In genomic region chr11:88424034-88424767, GRCm38 (mm10) we compare ENCODE assay signal across 12 mouse cellular contexts.
A peak's percentile ranks its signal among the peaks of the same experiment; 100 is the strongest.
DNase-seq lines count a peak whose midpoint lies in the region; ATAC-seq and TF ChIP-seq lines count a peak whose summit lies in the region.
"Had no signal": no experiment of that assay in that cellular context is flagged by ENCODE, and none has a peak within 500 bp of the region (broad histone marks: within the 10 kb centered on the region; RNA-seq: fewer than 3 reads in every experiment).

No protein-coding gene starts in this region.

- no peak overlapping the region for H3K9ac ChIP-seq in forebrain, postnatal 0 days
- H3K9ac ChIP-seq in limb, embryonic 13.5 days = no peak overlapping the region
- peak overlapping the region; percentile 53 for H3K9ac ChIP-seq in hindbrain, embryonic 13.5 days
- peak overlapping the region; percentile 47; the same call in 1 of the 2 replicates for H3K9ac ChIP-seq in neural tube, embryonic 13.5 days
- H3K9ac ChIP-seq: intestine, embryonic 15.5 days had no signal

- TF ChIP-seq CTCF in forebrain, postnatal 0 days (IDR thresholded peaks at IDR 0.05; ENCODE audit: low read depth) = no peak

- H3K4me3 ChIP-seq in forebrain, embryonic 10.5 days = no peak overlapping the region
- no peak overlapping the region for H3K4me3 ChIP-seq in forebrain, postnatal 0 days (ENCODE audit: low read depth, low read length)
- no peak overlapping the region for H3K4me3 ChIP-seq in limb, embryonic 13.5 days
- no peak overlapping the region for H3K4me3 ChIP-seq in limb, embryonic 10.5 days
- no peak overlapping the region for H3K4me3 ChIP-seq in hindbrain, embryonic 13.5 days
- no peak overlapping the region for H3K4me3 ChIP-seq in neural tube, embryonic 13.5 days
- H3K4me3 ChIP-seq: erythroblast, embryonic 14.5 days; intestine, embryonic 15.5 days had no signal

- 77% methylated on average over 20 of the region's 20 CpGs for WGBS in forebrain, embryonic 10.5 days
- WGBS in forebrain, postnatal 0 days = 24% methylated on average over 20 of the region's 20 CpGs
- 49% methylated on average over 20 of the region's 20 CpGs for WGBS in limb, embryonic 13.5 days
- WGBS in limb, embryonic 10.5 days = 66% methylated on average over 20 of the region's 20 CpGs
- 27% methylated on average over 20 of the region's 20 CpGs for whole genome bisulfite sequencing in hindbrain, embryonic 13.5 days
- WGBS in neural tube, embryonic 13.5 days = 25% methylated on average over 20 of the region's 20 CpGs

- intact Hi-C loops in gastrocnemius, postnatal 14 days (cut with DNase I; ENCODE audit: low total_unique reads) = no loop called here

- ATAC-seq in forebrain, postnatal 0 days = no peak; the same call in 1 of the 2 replicates
- ATAC-seq in limb, embryonic 13.5 days (ENCODE audit: low FRiP score, low read depth) = no peak
- no peak for ATAC-seq in hindbrain, embryonic 13.5 days (ENCODE audit: low FRiP score)
- ATAC-seq in neural tube, embryonic 13.5 days (ENCODE audit: low read depth) = peak; percentile 45; the same call in 1 of the 2 replicates
- ATAC-seq: intestine, embryonic 15.5 days; lung, postnatal 0 days had no signal

- H3K27ac ChIP-seq in forebrain, embryonic 10.5 days = 0 out of 2 replicates have a peak overlapping the region, but pooled peaks have one; percentile 48
- H3K27ac ChIP-seq in forebrain, postnatal 0 days (ENCODE audit: low read depth, low read length) = no peak overlapping the region
- no peak overlapping the region for H3K27ac ChIP-seq in limb, embryonic 13.5 days
- H3K27ac ChIP-seq in limb, embryonic 10.5 days = no peak overlapping the region
- peak overlapping the region; percentile 84 for H3K27ac ChIP-seq in hindbrain, embryonic 13.5 days
- H3K27ac ChIP-seq in neural tube, embryonic 13.5 days (replicated peaks) = peak overlapping the region; percentile 72
- H3K27ac ChIP-seq: intestine, embryonic 15.5 days had no signal

- no peak for DNase-seq in forebrain, embryonic 10.5 days (ENCODE audit: extremely low spot score, low spot score)
- no peak for DNase-seq in forebrain, postnatal 0 days
- no peak for DNase-seq in limb, embryonic 10.5 days (ENCODE audit: low spot score)
- no peak for DNase-seq in gastrocnemius, postnatal 14 days
- DNase-seq in adrenal gland, adult 18-20 months (ENCODE audit: low spot score in 2 of 2) = no peak
- DNase-seq: gastrocnemius, postnatal 36 days had no signal

- peaks cover 17% of the 10 kb centered on the region for H3K36me3 ChIP-seq in forebrain, embryonic 10.5 days (replicated peaks)
- no peaks in the 10 kb centered on the region for H3K36me3 ChIP-seq in forebrain, postnatal 0 days (ENCODE audit: insufficient read depth)
- H3K36me3 ChIP-seq in limb, embryonic 13.5 days = no peaks in the 10 kb centered on the region
- H3K36me3 ChIP-seq in limb, embryonic 10.5 days = peaks cover 16% of the 10 kb centered on the region; the same call in 1 of the 2 replicates
- H3K36me3 ChIP-seq in hindbrain, embryonic 13.5 days = no peaks in the 10 kb centered on the region
- no peaks in the 10 kb centered on the region for H3K36me3 ChIP-seq in neural tube, embryonic 13.5 days
- H3K36me3 ChIP-seq: intestine, embryonic 15.5 days had no signal

- H3K4me2 ChIP-seq in forebrain, postnatal 0 days (ENCODE audit: low read depth) = no peak overlapping the region
- H3K4me2 ChIP-seq in limb, embryonic 13.5 days (replicated peaks) = peak overlapping the region; percentile 9; the same call in 1 of the 2 replicates
- peak overlapping the region; percentile 14; the same call in 1 of the 2 replicates for H3K4me2 ChIP-seq in hindbrain, embryonic 13.5 days
- no peak overlapping the region for H3K4me2 ChIP-seq in neural tube, embryonic 13.5 days
- H3K4me2 ChIP-seq: intestine, embryonic 15.5 days had no signal

- H3K27me3 ChIP-seq in forebrain, embryonic 10.5 days (ENCODE audit: poor library complexity, severe bottlenecking) = no peaks in the 10 kb centered on the region
- no peaks in the 10 kb centered on the region; the same call in 1 of the 2 replicates for H3K27me3 ChIP-seq in forebrain, postnatal 0 days (ENCODE audit: insufficient read depth, low read length)
- H3K27me3 ChIP-seq in limb, embryonic 13.5 days = peaks cover 4% of the 10 kb centered on the region; the same call in 1 of the 2 replicates
- no peaks in the 10 kb centered on the region for H3K27me3 ChIP-seq in limb, embryonic 10.5 days (ENCODE audit: low read depth, poor library complexity, severe bottlenecking)
- H3K27me3 ChIP-seq in hindbrain, embryonic 13.5 days = no peaks in the 10 kb centered on the region
- H3K27me3 ChIP-seq in neural tube, embryonic 13.5 days = no peaks in the 10 kb centered on the region
- H3K27me3 ChIP-seq: intestine, embryonic 15.5 days had no signal

- H3K9me3 ChIP-seq in forebrain, embryonic 10.5 days = no peaks in the 10 kb centered on the region
- no peaks in the 10 kb centered on the region for H3K9me3 ChIP-seq in forebrain, postnatal 0 days (ENCODE audit: low read length)
- H3K9me3 ChIP-seq in limb, embryonic 13.5 days = no peaks in the 10 kb centered on the region
- no peaks in the 10 kb centered on the region for H3K9me3 ChIP-seq in limb, embryonic 10.5 days (replicated peaks)
- H3K9me3 ChIP-seq in hindbrain, embryonic 13.5 days = no peaks in the 10 kb centered on the region
- H3K9me3 ChIP-seq in neural tube, embryonic 13.5 days = no peaks in the 10 kb centered on the region
- H3K9me3 ChIP-seq: intestine, embryonic 15.5 days had no signal

- H3K4me1 ChIP-seq in forebrain, embryonic 10.5 days = peaks cover 92% of the 10 kb centered on the region
- H3K4me1 ChIP-seq in forebrain, postnatal 0 days (ENCODE audit: insufficient read depth) = peaks cover 10% of the 10 kb centered on the region
- peaks cover 79% of the 10 kb centered on the region for H3K4me1 ChIP-seq in limb, embryonic 13.5 days
- H3K4me1 ChIP-seq in limb, embryonic 10.5 days = peaks cover 79% of the 10 kb centered on the region
- H3K4me1 ChIP-seq in hindbrain, embryonic 13.5 days (replicated peaks) = peaks cover 90% of the 10 kb centered on the region
- peaks cover 91% of the 10 kb centered on the region for H3K4me1 ChIP-seq in neural tube, embryonic 13.5 days (replicated peaks)

Comparison
In these comparisons a context has a peak if more than half of its experiments do, and no peak if none do; other contexts are left out.
1. H3K27ac ChIP-seq: peak in forebrain, embryonic 10.5 days (single experiment), hindbrain, embryonic 13.5 days (single experiment) and neural tube, embryonic 13.5 days (single experiment); none in forebrain, postnatal 0 days (single experiment), limb, embryonic 13.5 days (single experiment) and limb, embryonic 10.5 days (single experiment).
2. H3K4me2 ChIP-seq: peak in limb, embryonic 13.5 days (single experiment) and hindbrain, embryonic 13.5 days (single experiment); none in forebrain, postnatal 0 days (single experiment) and neural tube, embryonic 13.5 days (single experiment).
3. H3K9ac ChIP-seq: peak in hindbrain, embryonic 13.5 days (single experiment) and neural tube, embryonic 13.5 days (single experiment); none in forebrain, postnatal 0 days (single experiment) and limb, embryonic 13.5 days (single experiment).